Mouse (Mus musculus): ENCODE results near the gene Tsc1. TPM values are rescaled to one million over a fixed set of nuclear protein-coding genes. Genes with fewer than 3 reads are reported as not detected.

Tsc1 gene
- total and polyA plus RNA-seq, 2 experiments from 2014 or later: 7.7 to 14.6 TPM

DNA sequence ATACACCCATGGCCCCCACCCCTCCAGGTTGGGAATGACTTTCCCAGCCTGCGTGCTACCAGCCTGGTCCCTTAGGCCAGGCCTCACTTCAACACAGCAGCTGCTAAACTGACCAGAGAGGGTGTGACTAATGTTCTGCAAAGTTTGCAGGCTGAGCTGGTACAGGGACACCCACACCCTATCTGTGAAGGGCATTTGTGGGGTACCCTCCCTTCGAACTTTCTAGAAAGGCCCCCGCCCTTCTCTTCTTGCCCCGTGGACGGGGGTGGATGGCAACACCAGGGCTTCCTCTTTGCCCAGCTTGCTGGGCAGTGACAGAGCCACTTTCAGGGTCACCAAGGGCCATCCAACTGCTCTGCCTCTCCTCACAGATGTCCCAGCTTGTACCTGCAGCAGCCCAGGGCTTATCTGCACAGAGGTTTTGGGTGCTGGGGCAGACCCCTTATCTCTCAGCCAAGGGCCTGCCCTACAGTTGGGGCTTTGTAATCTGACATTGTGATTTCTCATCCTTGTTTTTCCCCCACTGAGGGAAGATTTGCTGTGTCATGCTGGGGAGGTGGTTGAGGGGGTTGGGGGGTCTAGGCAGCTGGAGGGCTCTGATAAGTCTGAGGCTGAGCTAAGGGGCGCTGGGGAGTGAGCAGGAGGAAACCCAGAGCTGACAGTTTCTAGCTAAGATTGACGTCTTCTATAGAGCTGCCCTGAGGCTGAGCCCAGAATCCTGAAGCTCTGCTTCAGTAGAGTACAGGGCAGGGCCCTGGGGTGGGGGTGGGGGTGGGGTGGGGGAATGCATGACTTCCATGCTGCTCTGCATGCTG is 43.1 kb upstream of the Tsc1 start:
- H3K9ac ChIP-seq (replicated peaks; ENCODE audit: low read depth, low read length): no peak overlapping the region
- ATAC-seq (ENCODE audit: insufficient read depth, low read depth): no peak
- peaks cover 6% of the 10 kb centered on the region for H3K27me3 ChIP-seq (ENCODE audit: control insufficient read depth, insufficient read depth, low read length)
- no peak for DNase-seq (ENCODE audit: low spot score)
- no peak overlapping the region for H3K4me2 ChIP-seq (ENCODE audit: low read depth, low read length)
- no peak overlapping the region for H3K4me3 ChIP-seq (ENCODE audit: low read depth, low read length)
- no peaks in the 10 kb centered on the region for H3K9me3 ChIP-seq (replicated peaks; ENCODE audit: control insufficient read depth, low read length)
- H3K27ac ChIP-seq (ENCODE audit: low read depth): no peak overlapping the region
- no peak for TF ChIP-seq CTCF (IDR thresholded peaks at IDR 0.05; ENCODE audit: low read depth)
- TF ChIP-seq EP300 (IDR thresholded peaks at IDR 0.05; ENCODE audit: low read depth): no peak
- WGBS: 58% methylated on average over 7 of the region's 7 CpGs
- H3K36me3 ChIP-seq (replicated peaks; ENCODE audit: control insufficient read depth, insufficient read depth, low read length): no peaks in the 10 kb centered on the region
- H3K4me1 ChIP-seq (ENCODE audit: control insufficient read depth, insufficient read depth): no peaks in the 10 kb centered on the region; the same call in 1 of the 2 replicates

DNA sequence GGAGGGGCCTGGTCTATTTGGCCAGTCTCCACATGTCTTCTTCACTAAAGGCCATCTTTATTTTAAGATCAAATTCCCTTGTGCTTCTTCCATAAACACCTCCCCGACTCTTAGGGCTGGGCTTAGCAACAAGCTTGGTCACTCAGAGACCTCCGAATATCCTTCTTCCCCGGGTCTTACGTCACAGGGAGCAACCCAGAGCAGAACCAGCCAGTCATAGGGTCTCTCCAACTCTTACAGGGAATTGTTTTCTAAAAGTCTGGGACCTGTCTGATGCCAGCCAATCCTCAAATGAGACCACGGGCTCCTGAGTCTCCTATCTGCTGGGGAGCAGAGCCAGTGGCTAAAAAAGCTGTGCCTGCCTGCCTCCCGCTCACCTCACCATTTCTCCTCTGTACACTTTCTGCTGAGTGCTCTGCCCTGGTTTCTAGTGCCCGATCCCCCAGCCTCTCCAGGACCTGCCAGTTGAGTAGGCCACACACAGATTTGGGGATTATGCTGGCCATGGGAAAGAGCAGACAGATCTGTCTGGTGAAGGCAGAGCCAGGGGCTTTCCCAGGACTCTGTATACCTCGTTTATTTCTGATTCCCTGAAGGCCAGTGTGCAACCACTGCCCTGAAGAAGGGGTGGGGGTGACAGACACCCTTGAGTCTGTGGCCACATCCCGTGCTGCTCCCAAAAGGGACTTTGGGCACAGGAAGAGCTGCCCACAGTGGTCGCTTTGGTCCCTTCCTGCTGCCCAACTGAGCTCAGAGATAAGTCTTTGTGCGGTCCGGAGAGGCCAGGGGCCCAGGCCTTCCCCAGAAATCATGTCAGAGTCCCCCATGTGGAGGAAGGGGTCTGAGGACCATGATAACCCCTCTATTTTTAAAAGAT is 42.1 kb upstream of the Tsc1 start:
- no peak for ATAC-seq (ENCODE audit: insufficient read depth, low read depth)
- no peaks in the 10 kb centered on the region; the same call in 1 of the 2 replicates for H3K4me1 ChIP-seq (ENCODE audit: control insufficient read depth, insufficient read depth)
- H3K36me3 ChIP-seq (replicated peaks; ENCODE audit: control insufficient read depth, insufficient read depth, low read length): no peaks in the 10 kb centered on the region
- H3K4me2 ChIP-seq (ENCODE audit: low read depth, low read length): no peak overlapping the region
- no peak overlapping the region for H3K27ac ChIP-seq (ENCODE audit: low read depth)
- no peak for DNase-seq (ENCODE audit: low spot score)
- 42% methylated on average over 12 of the region's 12 CpGs for WGBS
- no peaks in the 10 kb centered on the region for H3K27me3 ChIP-seq (ENCODE audit: control insufficient read depth, insufficient read depth, low read length)
- H3K9me3 ChIP-seq (replicated peaks; ENCODE audit: control insufficient read depth, low read length): no peaks in the 10 kb centered on the region
- H3K9ac ChIP-seq (replicated peaks; ENCODE audit: low read depth, low read length): no peak overlapping the region
- TF ChIP-seq CTCF (IDR thresholded peaks at IDR 0.05; ENCODE audit: low read depth): no peak
- no peak for TF ChIP-seq EP300 (IDR thresholded peaks at IDR 0.05; ENCODE audit: low read depth)
- H3K4me3 ChIP-seq (ENCODE audit: low read depth, low read length): no peak overlapping the region

DNA sequence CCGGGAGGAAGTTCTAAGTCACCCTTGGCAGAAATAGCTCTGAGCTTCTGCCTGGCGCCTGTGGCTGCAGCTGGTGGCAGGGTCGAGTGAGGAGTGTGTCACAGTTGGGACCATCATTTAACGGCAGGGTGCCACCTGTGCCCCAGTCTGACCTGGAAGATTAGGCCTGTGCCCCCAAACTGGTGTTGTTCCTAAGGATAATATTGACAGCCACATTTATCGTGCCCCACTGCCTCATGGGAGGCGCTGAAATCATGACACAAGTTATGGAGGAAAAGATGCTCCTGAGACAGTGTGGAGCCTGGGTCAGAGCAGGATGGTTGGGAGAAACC is 41.5 kb upstream of the Tsc1 start:
- DNase-seq (ENCODE audit: low spot score) (no peak), ATAC-seq (ENCODE audit: insufficient read depth, low read depth) (no peak)
- 41% methylated on average over 6 of the region's 6 CpGs for WGBS
- Histone ChIP-seq H3K9me3 (replicated peaks; ENCODE audit: control insufficient read depth, low read length) (no peaks in the 10 kb centered on the region), H3K27ac (ENCODE audit: low read depth) (no peak overlapping the region), H3K4me1 (ENCODE audit: control insufficient read depth, insufficient read depth) (no peaks in the 10 kb centered on the region; the same call in 1 of the 2 replicates), H3K4me2 (ENCODE audit: low read depth, low read length) (no peak overlapping the region), H3K27me3 (ENCODE audit: control insufficient read depth, insufficient read depth, low read length) (no peaks in the 10 kb centered on the region), H3K4me3 (ENCODE audit: low read depth, low read length) (no peak overlapping the region), H3K9ac (replicated peaks; ENCODE audit: low read depth, low read length) (no peak overlapping the region), H3K36me3 (replicated peaks; ENCODE audit: control insufficient read depth, insufficient read depth, low read length) (no peaks in the 10 kb centered on the region)
- TF ChIP-seq CTCF (IDR thresholded peaks at IDR 0.05; ENCODE audit: low read depth) (no peak), EP300 (IDR thresholded peaks at IDR 0.05; ENCODE audit: low read depth) (no peak)

DNA sequence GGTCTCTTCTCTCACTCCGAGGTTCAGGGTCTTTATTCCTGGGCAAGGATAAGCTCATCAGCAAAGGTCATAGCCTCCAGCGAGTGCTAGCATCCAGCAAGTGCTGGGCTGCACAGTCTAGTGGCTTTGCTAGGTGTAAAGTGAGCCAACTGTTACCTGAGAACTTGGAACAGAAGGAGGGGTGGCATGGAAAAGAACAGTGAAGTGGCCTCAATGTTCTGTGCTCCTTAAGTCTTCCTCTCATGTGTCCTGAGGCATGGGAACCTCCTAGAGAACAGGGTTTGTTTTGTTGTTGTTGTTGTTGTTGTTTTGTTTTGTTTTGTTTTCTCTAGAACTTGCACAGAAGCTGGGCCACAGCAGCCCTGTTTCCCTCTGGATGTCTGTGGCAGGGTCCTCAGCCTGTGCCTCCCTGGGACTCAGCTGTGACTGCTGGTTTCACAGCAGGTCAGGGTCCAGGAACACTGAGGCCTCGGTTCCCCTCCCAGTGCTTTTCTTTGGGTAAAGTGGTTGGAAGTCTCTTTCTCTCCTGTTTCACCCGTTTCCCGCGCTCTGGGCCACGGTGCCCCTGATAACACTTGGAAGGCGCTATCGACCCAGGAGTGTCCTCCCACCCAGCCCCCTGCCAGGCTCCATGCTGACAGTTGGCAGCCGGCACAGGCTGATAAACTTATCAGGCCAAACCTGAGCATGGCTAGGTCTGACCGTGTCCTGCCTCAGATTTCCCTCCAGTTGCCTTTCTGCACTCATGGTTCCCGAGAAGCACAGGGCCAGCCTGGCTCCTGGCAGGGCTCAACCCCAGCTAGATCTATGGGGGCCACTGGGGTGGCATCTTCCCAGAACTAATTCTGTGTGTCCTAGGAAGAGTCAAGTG is 39.1 kb upstream of the Tsc1 start:
- H3K4me1 ChIP-seq (ENCODE audit: control insufficient read depth, insufficient read depth): no peaks in the 10 kb centered on the region; the same call in 1 of the 2 replicates
- H3K27me3 ChIP-seq (ENCODE audit: control insufficient read depth, insufficient read depth, low read length): no peaks in the 10 kb centered on the region
- H3K27ac ChIP-seq (ENCODE audit: low read depth): no peak overlapping the region
- no peak overlapping the region for H3K4me2 ChIP-seq (ENCODE audit: low read depth, low read length)
- H3K4me3 ChIP-seq (ENCODE audit: low read depth, low read length): no peak overlapping the region
- TF ChIP-seq CTCF (IDR thresholded peaks at IDR 0.05; ENCODE audit: low read depth) (no peak), EP300 (IDR thresholded peaks at IDR 0.05; ENCODE audit: low read depth) (no peak)
- ATAC-seq (ENCODE audit: insufficient read depth, low read depth) (no peak), DNase-seq (ENCODE audit: low spot score) (no peak)
- no peaks in the 10 kb centered on the region for H3K36me3 ChIP-seq (replicated peaks; ENCODE audit: control insufficient read depth, insufficient read depth, low read length)
- 22% methylated on average over 12 of the region's 12 CpGs for WGBS
- no peaks in the 10 kb centered on the region for H3K9me3 ChIP-seq (replicated peaks; ENCODE audit: control insufficient read depth, low read length)
- no peak overlapping the region for H3K9ac ChIP-seq (replicated peaks; ENCODE audit: low read depth, low read length)

DNA sequence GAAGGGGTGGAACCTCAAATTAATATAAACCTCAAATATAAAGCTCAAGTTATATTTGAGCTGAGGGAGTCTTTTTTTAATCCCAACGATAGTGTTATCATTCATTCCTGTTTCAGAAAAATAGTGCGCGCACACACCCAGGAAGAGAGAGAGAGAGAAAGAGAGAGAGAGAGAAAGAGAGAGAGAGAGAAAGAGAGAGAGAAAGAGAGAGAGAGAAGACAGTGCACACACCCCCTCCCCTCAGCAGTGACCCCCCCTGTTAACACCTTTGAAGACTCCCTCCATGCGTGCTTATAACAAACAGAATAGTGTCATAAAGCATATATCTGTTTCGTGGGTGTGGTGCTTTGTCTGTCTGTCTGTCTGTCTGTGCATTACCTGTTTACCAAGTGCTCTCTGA is 37.5 kb upstream of the Tsc1 start:
- no peaks in the 10 kb centered on the region for H3K27me3 ChIP-seq (ENCODE audit: control insufficient read depth, insufficient read depth, low read length)
- 89% methylated on average over 5 of the region's 5 CpGs for WGBS
- no peak for ATAC-seq (ENCODE audit: insufficient read depth, low read depth)
- H3K27ac ChIP-seq (ENCODE audit: low read depth): no peak overlapping the region
- TF ChIP-seq CTCF (IDR thresholded peaks at IDR 0.05; ENCODE audit: low read depth): no peak
- no peaks in the 10 kb centered on the region; the same call in 1 of the 2 replicates for H3K4me1 ChIP-seq (ENCODE audit: control insufficient read depth, insufficient read depth)
- H3K4me3 ChIP-seq (ENCODE audit: low read depth, low read length): no peak overlapping the region
- H3K9ac ChIP-seq (replicated peaks; ENCODE audit: low read depth, low read length): no peak overlapping the region
- DNase-seq (ENCODE audit: low spot score): no peak
- H3K4me2 ChIP-seq (ENCODE audit: low read depth, low read length): no peak overlapping the region
- no peaks in the 10 kb centered on the region for H3K9me3 ChIP-seq (replicated peaks; ENCODE audit: control insufficient read depth, low read length)
- no peaks in the 10 kb centered on the region for H3K36me3 ChIP-seq (replicated peaks; ENCODE audit: control insufficient read depth, insufficient read depth, low read length)

Data from heart, postnatal 0 days (tissue).